Mouse (Mus musculus) cerebellum, adult 2 months (tissue): ENCODE results near the gene Gria2.

Source experiments
- CTCF ChIP-seq: fragments of 200-500 bp; IDR thresholded peaks from 2 replicates; pipeline ENCODE4 v1.5.1; 2011; ENCODE audit warnings: low read depth, mild to moderate bottlenecking, control low read depth, low read length, moderate library complexity, borderline replicate concordance; ENCODE audit not compliant: insufficient read depth
- POLR2A ChIP-seq: fragments of 200-500 bp; IDR thresholded peaks from 2 replicates; pipeline ENCODE4 v1.6.1; 2011; ENCODE audit warnings: low read length, control low read depth, borderline replicate concordance; ENCODE audit not compliant: insufficient read depth

- no peak for TF ChIP-seq CTCF
- TF ChIP-seq POLR2A, result no peak
These were observed 21.5 kb downstream of the Gria2 start for GRCm38 (mm10) chr3:80781144-80781530.
